Mouse (Mus musculus): ENCODE results near the gene Nemp1. TPM values are rescaled to one million over a fixed set of nuclear protein-coding genes. Genes with fewer than 3 reads are reported as not detected.

Gene Nemp1
- polyA plus RNA-seq, 1 experiment from 2014 or later, result 5.6 TPM

DNA sequence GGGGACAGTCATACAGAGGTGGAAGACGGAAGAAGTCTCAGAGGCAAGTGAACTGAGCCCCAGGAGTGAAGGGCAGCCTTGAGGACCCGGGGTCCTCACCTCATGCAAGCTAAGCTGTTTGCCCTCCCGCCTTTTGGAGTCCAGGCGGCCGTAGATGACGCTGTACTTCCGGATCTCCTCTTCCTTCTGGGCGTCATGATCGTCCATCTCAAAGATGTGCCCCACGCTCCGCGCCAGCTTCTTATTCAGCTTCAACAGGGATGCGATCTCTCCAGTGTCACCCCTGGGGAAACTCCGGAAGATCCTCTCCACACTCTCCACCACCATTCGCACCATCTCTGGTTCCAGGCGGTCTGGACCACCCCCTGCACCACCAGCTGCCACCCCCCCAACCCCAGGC is 2.5 kb upstream of the Nemp1 start:
- Histone ChIP-seq H3K4me1 (ENCODE audit: insufficient read depth) (peaks cover 54% of the 10 kb centered on the region), H3K27ac (ENCODE audit: low read depth) (no peak overlapping the region), H3K9ac (replicated peaks) (no peak overlapping the region), H3K9me3 (ENCODE audit: low read length) (no peaks in the 10 kb centered on the region), H3K4me2 (ENCODE audit: low read depth, low read length) (no peak overlapping the region), H3K27me3 (ENCODE audit: insufficient read depth, low read length) (peaks cover 28% of the 10 kb centered on the region), H3K4me3 (ENCODE audit: low read depth, low read length) (no peak overlapping the region), H3K36me3 (replicated peaks; ENCODE audit: insufficient read depth, low read length) (peaks cover 31% of the 10 kb centered on the region)
- no peak for DNase-seq
- 58% methylated on average over 16 of the region's 16 CpGs for WGBS (ENCODE audit: insufficient replicate concordance)
- no peak for TF ChIP-seq EP300 (IDR thresholded peaks at IDR 0.05; ENCODE audit: low read depth)
- no peak for TF ChIP-seq CTCF (IDR thresholded peaks at IDR 0.05; ENCODE audit: low read depth)
- ATAC-seq, result no peak

DNA sequence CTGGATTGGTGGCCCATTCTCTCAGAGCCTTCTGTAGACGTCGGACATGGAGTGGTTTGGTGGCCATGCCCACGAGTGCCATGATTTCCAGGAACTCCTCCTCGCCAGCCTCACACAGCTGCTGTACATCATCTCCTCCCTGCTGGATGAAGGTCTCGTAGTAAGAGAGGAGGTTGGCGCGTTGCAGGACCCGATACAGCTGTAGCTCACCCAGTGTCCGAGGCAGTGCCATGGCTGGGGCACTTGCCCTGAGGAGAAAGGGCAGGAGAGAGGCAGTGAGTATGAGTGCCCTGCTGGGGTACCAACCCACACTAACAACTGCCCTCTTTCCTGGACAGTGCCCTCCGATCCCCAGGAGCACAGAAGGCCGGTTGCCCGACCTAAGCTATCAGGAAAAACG is 1.8 kb upstream of the Nemp1 start:
- peak overlapping the region; percentile 90; the same call in 1 of the 2 replicates for H3K4me2 ChIP-seq (ENCODE audit: low read depth, low read length)
- peaks cover 28% of the 10 kb centered on the region for H3K27me3 ChIP-seq (ENCODE audit: insufficient read depth, low read length)
- peaks cover 54% of the 10 kb centered on the region for H3K4me1 ChIP-seq (ENCODE audit: insufficient read depth)
- no peak overlapping the region; the same call in 1 of the 2 replicates for H3K9ac ChIP-seq (replicated peaks)
- no peak overlapping the region for H3K27ac ChIP-seq (ENCODE audit: low read depth)
- no peak for TF ChIP-seq CTCF (IDR thresholded peaks at IDR 0.05; ENCODE audit: low read depth)
- TF ChIP-seq EP300 (IDR thresholded peaks at IDR 0.05; ENCODE audit: low read depth), result no peak
- 57% methylated on average over 13 of the region's 13 CpGs for WGBS (ENCODE audit: insufficient replicate concordance)
- peaks cover 24% of the 10 kb centered on the region for H3K36me3 ChIP-seq (replicated peaks; ENCODE audit: insufficient read depth, low read length)
- no peak for ATAC-seq
- DNase-seq, result no peak
- H3K4me3 ChIP-seq (ENCODE audit: low read depth, low read length), result peak overlapping the region; percentile 61; the same call in 1 of the 2 replicates
- no peaks in the 10 kb centered on the region for H3K9me3 ChIP-seq (ENCODE audit: low read length)

DNA sequence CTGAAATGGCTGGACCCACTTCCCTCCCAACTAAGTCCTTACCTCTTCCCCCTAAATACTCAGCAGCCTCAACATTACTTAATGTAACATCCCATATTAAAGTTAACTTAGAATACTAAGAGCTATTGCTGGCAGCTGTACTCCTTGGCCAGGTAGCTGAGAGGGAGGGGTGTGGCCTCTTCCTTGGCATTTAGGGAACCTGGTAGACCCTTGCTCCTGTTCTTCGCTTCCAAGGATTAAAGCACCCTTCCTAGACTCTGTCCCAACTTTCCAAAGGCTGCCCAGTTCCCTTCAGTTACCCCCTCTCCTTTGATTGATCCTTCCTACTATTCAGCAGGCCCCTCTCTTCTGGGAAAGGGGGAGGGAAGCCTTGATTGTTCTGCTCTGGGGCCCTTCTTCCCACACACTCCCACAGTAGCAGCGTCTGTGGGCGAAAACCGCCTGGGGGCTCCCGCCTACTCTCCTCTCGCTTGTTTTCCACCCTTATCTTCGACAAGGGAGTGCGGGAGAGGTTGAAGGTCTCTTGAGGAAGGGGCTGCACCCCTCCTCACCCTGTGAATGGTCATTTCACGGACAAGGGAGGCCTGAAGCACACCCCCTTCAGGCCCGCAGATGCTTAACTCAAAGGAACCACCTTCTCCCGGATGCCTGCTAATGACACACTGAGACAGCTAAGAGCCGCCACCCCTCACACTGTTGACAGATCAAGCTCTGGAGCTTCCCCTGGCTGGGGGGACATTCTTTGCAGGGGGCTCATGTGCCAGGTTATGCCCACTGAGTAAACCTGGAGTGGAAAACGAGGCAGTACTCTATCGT is 1.1 kb upstream of the Nemp1 start:
- 12% methylated on average over 14 of the region's 14 CpGs for WGBS (ENCODE audit: insufficient replicate concordance)
- TF ChIP-seq CTCF (IDR thresholded peaks at IDR 0.05; ENCODE audit: low read depth), result peak; percentile 5; the same call in 1 of the 2 replicates
- no peak for TF ChIP-seq EP300 (IDR thresholded peaks at IDR 0.05; ENCODE audit: low read depth)
- peaks cover 28% of the 10 kb centered on the region for H3K27me3 ChIP-seq (ENCODE audit: insufficient read depth, low read length)
- H3K9ac ChIP-seq (replicated peaks), result peak overlapping the region; percentile 72
- peak overlapping the region; percentile 90 for H3K4me2 ChIP-seq (ENCODE audit: low read depth, low read length)
- ATAC-seq (no peak), DNase-seq (no peak)
- H3K9me3 ChIP-seq (ENCODE audit: low read length), result no peaks in the 10 kb centered on the region
- peak overlapping the region; percentile 61 for H3K4me3 ChIP-seq (ENCODE audit: low read depth, low read length)
- peaks cover 17% of the 10 kb centered on the region for H3K36me3 ChIP-seq (replicated peaks; ENCODE audit: insufficient read depth, low read length)
- H3K4me1 ChIP-seq (ENCODE audit: insufficient read depth), result peaks cover 53% of the 10 kb centered on the region
- H3K27ac ChIP-seq (ENCODE audit: low read depth), result peak overlapping the region; percentile 95

DNA sequence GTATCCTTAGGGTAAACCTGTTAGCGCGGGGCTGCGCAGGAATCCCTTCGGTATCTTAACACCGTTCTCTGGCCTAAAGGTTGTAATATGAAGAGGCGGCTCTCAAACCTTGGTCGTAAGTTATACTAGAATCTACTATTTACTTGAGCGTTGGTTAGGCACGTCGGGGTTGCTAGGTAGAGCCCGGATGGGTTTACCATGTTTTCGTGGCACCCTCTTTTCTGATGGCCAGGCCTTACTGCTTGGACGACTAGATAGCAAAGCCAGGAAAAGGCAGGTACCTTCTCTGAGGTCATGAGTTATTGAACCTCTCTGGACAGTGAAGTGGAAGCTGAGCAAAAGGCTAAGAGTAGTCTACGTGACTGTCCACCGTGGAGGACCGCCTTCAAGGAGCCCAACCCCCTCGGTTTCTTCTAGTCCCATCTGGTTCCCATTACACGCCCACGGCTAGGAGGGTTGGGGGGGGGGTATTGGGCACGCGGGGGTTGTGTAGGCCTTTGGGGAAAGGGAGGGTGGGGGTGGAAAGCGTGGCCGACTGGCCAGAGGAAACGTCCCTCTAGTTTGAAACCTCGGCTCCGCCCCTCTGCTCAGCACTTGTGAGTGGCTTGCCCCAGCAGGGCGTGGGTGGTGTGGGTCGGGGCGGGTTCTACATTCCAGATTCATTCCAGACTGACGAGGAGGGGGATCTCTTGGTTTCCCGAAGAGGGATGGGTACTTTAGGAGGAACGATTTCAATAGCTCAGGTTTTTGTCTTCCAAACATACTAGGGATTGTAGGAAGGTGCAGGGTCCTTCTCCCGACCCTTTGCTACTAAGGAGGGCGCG is 780 bp downstream of the Nemp1 start:
- H3K9ac ChIP-seq (replicated peaks), result peak overlapping the region; percentile 63
- H3K36me3 ChIP-seq (replicated peaks; ENCODE audit: insufficient read depth, low read length), result peaks cover 12% of the 10 kb centered on the region; the same call in 1 of the 2 replicates
- DNase-seq (peak; percentile 83), ATAC-seq (peak; percentile 64)
- H3K4me3 ChIP-seq (ENCODE audit: low read depth, low read length), result peak overlapping the region; percentile 61
- H3K27ac ChIP-seq (ENCODE audit: low read depth), result peak overlapping the region; percentile 95
- no peaks in the 10 kb centered on the region for H3K9me3 ChIP-seq (ENCODE audit: low read length)
- H3K27me3 ChIP-seq (ENCODE audit: insufficient read depth, low read length), result peaks cover 28% of the 10 kb centered on the region
- peak overlapping the region; percentile 90 for H3K4me2 ChIP-seq (ENCODE audit: low read depth, low read length)
- H3K4me1 ChIP-seq (ENCODE audit: insufficient read depth), result peaks cover 39% of the 10 kb centered on the region
- whole genome bisulfite sequencing (ENCODE audit: insufficient replicate concordance), result 6% methylated on average over 33 of the region's 35 CpGs
- TF ChIP-seq CTCF (IDR thresholded peaks at IDR 0.05; ENCODE audit: low read depth) (no peak), EP300 (IDR thresholded peaks at IDR 0.05; ENCODE audit: low read depth) (no peak)

DNA sequence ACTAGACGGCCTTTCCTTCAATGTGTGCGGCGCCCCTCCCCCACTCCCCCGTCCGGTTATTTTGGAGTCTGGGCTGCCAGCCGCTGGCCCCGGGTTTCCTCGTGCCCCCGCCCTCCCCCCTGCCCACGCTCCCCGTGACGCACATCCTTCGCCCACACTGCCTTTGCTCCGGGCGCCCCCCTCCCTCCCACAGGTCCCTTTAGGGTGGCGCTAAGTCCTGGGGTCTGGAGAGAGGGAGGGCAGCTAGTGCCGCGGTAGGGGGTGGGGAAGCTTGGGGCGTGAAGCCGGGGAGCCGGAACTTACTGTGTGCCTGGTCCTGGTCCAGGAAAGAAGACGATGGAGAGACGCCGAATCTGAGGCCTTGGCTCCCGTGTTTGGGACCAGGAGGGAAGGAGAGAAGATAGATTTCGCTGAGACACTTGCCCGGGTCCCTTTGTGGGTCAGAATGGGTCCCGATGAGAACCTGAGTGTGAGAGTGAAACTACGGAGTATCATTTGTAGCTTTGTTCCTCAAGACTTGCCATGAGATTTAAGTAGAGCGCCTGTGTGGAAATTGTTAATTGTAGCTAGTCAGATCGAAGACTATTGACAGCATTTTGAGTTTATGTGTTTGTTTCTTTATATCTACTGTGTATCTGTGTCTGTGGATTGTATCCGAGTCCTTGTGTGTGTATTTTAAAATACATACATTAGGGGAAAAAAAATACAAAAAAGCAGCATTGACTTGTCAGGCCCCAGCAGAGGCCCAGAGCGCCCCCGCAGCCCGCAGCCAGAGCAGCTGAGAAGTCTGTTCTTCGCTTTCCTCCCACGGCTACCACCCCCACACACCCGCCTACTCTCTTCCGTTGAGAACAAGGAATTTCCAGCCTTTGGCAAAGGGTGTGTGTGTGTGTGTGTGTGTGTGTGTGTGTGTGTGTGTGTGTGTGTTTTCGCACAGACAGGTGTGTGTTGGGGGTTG is 1.7 kb downstream of the Nemp1 start, which contains the start of gene Nab2:
Nab2 (minus strand) TSS at position 476 of the 958 bp plus-strand sequence.
- peaks cover 30% of the 10 kb centered on the region for H3K4me1 ChIP-seq (ENCODE audit: insufficient read depth)
- peak within 1 kb of the TSS; percentile 61 for H3K4me3 ChIP-seq (ENCODE audit: low read depth, low read length)
- peak within 1 kb of the TSS; percentile 95 for H3K27ac ChIP-seq (ENCODE audit: low read depth)
- no peaks in the 10 kb centered on the region for H3K9me3 ChIP-seq (ENCODE audit: low read length)
- DNase-seq, result peak; percentile 78
- WGBS (ENCODE audit: insufficient replicate concordance), result 4% methylated on average over 36 of the region's 40 CpGs
- ATAC-seq, result peak; percentile 14
- TF ChIP-seq CTCF (IDR thresholded peaks at IDR 0.05; ENCODE audit: low read depth) (no peak), EP300 (IDR thresholded peaks at IDR 0.05; ENCODE audit: low read depth) (no peak)
- H3K9ac ChIP-seq (replicated peaks), result peak within 1 kb of the TSS; percentile 63
- peaks cover 28% of the 10 kb centered on the region for H3K27me3 ChIP-seq (ENCODE audit: insufficient read depth, low read length)
- H3K36me3 ChIP-seq (replicated peaks; ENCODE audit: insufficient read depth, low read length), result peaks cover 6% of the 10 kb centered on the region; the same call in 1 of the 2 replicates
- H3K4me2 ChIP-seq (ENCODE audit: low read depth, low read length), result peak within 1 kb of the TSS; percentile 90

Measured in liver, postnatal 0 days (tissue).